Mouse (Mus musculus): ENCODE results near the gene Gm12166. TPM values are rescaled to one million over a fixed set of nuclear protein-coding genes. Genes with fewer than 3 reads are reported as not detected.
A peak's percentile ranks its signal among the peaks of the same experiment; 100 is the strongest.

The Gm12166 gene
- total RNA-seq, 2 experiments from 2014 or later, result 2.3 to 3.1 TPM

- intact Hi-C loops (cut with DNase I), result no loop called here
- DNase-seq, result no peak
Measured at GRCm38 (mm10) chr11:46022983-46023382, 29.1 kb downstream of the Gm12166 start.

GRCm38 (mm10) chr11:46021850-46022249 is 30.3 kb downstream of the Gm12166 start:
- no peak for DNase-seq
- intact Hi-C loops (cut with DNase I), result no loop called here

GRCm38 (mm10) chr11:46020246-46020645 is 31.9 kb downstream of the Gm12166 start:
- intact Hi-C loops (cut with DNase I), result no loop called here

DNA sequence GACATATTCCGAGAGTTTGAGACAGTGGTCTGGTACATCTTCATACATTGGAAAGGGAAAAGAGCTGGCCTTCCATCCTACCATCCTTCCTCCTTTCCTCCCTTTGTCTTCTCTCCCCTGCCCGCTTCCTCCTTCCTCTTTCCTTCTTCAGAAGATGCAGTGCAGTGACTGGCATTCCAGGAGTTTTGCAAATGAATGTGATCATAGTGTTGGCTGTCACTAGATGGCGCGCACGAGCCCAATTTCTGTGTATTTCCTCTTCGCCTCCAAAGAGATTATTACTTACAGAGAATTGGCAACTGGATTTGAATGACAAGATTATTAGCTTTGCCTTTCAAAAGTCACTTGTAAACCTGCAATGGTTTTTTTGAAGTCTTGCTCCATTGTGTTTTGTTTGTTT is 36.1 kb downstream of the Gm12166 start:
- DNase-seq, result peak; percentile 78 to 84
- intact Hi-C loops (cut with DNase I), result loop anchor here (5.0 kb wide), 1 partner anchor 201 kb away; no protein-coding TSS in a partner anchor

More at GRCm38 (mm10) chr11:46020246-46020645, 31.9 kb downstream of the Gm12166 start:
- no peak for DNase-seq

Small RNA genes lying within 50 kb of the gene (microRNA-seq; reads per million reads assigned to microRNA genes)
- gene Mir8100, result 0 to 0.81 reads per million in 2 experiments

Other genes with a start within 250 kb of the Gm12166 start
- 10 to 100 TPM; 37.4 to 38.2 TPM for gene Clint1, start 200.3 kb downstream of the Gm12166 start, total RNA-seq (2021)
- 1 to 10 TPM; 4.8 to 5.2 TPM for gene Lsm11, start 107.4 kb downstream of the Gm12166 start, total RNA-seq (2021)
- gene Thg1l, start 96.8 kb downstream of the Gm12166 start, total RNA-seq (2021), result 1 to 10 TPM; 4.9 to 6.3 TPM
- gene Sox30, start 72.0 kb downstream of the Gm12166 start, total RNA-seq (2021), result under 1 TPM; 0.14 to 0.24 TPM
- 10 to 100 TPM; 56.8 to 77.7 TPM for gene Adam19, start 3.7 kb upstream of the Gm12166 start, total RNA-seq (2021)
- under 1 TPM; 0.07 to 0.24 TPM for gene Nipal4, start 114.2 kb upstream of the Gm12166 start, total RNA-seq (2021)
- not detected for gene Fndc9, start 183.2 kb upstream of the Gm12166 start, total RNA-seq (2021)

Measured in heart, postnatal 14 days (tissue).